Mouse (Mus musculus): ENCODE measurements at regions not wholly inside any gene's neighbourhood (a gene's known extent, or its start where the extent isn't known, plus 50 kb on each side); places are given as distances from the start of the nearest gene placed in this dataset.
"Not testable (repeated sequence)": the region's sequence is repeated elsewhere in the genome, so short reads cannot be mapped to it uniquely, and the experiment has no call there.

DNA sequence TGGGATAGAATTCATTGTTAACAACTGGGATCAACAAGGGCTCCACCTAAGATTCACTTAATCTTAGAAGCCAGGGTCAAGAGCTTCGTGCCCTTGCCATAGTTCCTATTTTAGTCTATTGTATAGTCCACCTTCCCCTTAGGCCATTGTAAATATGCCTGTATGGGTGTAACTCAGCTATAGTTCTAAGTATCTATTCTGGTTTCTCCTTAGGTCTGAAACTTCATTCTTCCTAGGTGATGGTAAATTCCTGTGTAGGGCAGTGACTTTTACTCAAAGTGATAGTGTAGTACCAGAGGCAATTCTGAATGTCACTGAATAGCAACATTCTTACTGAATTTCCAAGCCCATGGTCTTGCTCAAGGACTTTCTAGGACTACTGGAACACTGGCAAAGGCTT, 989.4 kb downstream of the Ankrd7 start:
- H3K36me3 ChIP-seq (ENCODE audit: control insufficient read depth, insufficient read depth, low read length, poor library complexity, severe bottlenecking); DNase-seq (ENCODE audit: low read depth, low spot score); H3K27ac ChIP-seq (ENCODE audit: insufficient read depth, low read depth, low read length, poor library complexity, severe bottlenecking); in situ Hi-C loops (cut with MboI; ENCODE audit: low sequenced_read_pairs in 2 of 2, unreplicated experiment in 2 of 2); H3K4me3 ChIP-seq (ENCODE audit: insufficient read depth in 1 of 2, low read depth in 1 of 2, low read length in 2 of 2, poor library complexity in 1 of 2, severe bottlenecking in 1 of 2); H3K9me3 ChIP-seq (ENCODE audit: control insufficient read depth, insufficient read depth, low read depth, low read length); H3K9ac ChIP-seq (ENCODE audit: insufficient read depth, low read depth, low read length, poor library complexity, severe bottlenecking); H3K4me1 ChIP-seq (ENCODE audit: control insufficient read depth in 2 of 2, insufficient read depth in 2 of 2, low read length in 2 of 2, poor library complexity in 1 of 2): not testable (repeated sequence)

- in situ Hi-C loops (cut with MboI; ENCODE audit: low sequenced_read_pairs in 2 of 2, unreplicated experiment in 2 of 2): no loop called here
- H3K9me3 ChIP-seq (ENCODE audit: control insufficient read depth, insufficient read depth, low read depth, low read length): no peaks in the 10 kb centered on the region
- H3K4me1 ChIP-seq (ENCODE audit: control insufficient read depth in 2 of 2, insufficient read depth in 2 of 2, low read length in 2 of 2, poor library complexity in 1 of 2): no peaks in the 10 kb centered on the region
- TF ChIP-seq ZNF384 (IDR thresholded peaks at IDR 0.05; ENCODE audit: low read depth, low read length) (no peak), HCFC1 (IDR thresholded peaks at IDR 0.05; ENCODE audit: borderline replicate concordance, insufficient read depth, low read length) (no peak), ZC3H11A (IDR thresholded peaks at IDR 0.05; ENCODE audit: borderline replicate concordance, low read depth, low read length) (no peak), CHD2 (IDR thresholded peaks at IDR 0.05; ENCODE audit: low read depth, low read length) (no peak)
- no peaks in the 10 kb centered on the region for H3K36me3 ChIP-seq (ENCODE audit: control insufficient read depth, insufficient read depth, low read length, poor library complexity, severe bottlenecking)
- H3K4me3 ChIP-seq (ENCODE audit: insufficient read depth in 1 of 2, low read depth in 1 of 2, low read length in 2 of 2, poor library complexity in 1 of 2, severe bottlenecking in 1 of 2): no peak overlapping the region
- H3K27ac ChIP-seq (ENCODE audit: insufficient read depth, low read depth, low read length, poor library complexity, severe bottlenecking): no peak overlapping the region
- no peak overlapping the region for H3K9ac ChIP-seq (ENCODE audit: insufficient read depth, low read depth, low read length, poor library complexity, severe bottlenecking)
- peak; percentile 15 for DNase-seq (ENCODE audit: low read depth, low spot score)
Measured at GRCm38 (mm10) chr6:19864101-19864500, 998.0 kb downstream of the Ankrd7 start.

- TF ChIP-seq MAFK (IDR thresholded peaks at IDR 0.05; ENCODE audit: insufficient read depth, low read depth, low read length) (no peak), HCFC1 (IDR thresholded peaks at IDR 0.05; ENCODE audit: borderline replicate concordance, insufficient read depth, low read length) (no peak), ZC3H11A (IDR thresholded peaks at IDR 0.05; ENCODE audit: borderline replicate concordance, low read depth, low read length) (no peak), CHD2 (IDR thresholded peaks at IDR 0.05; ENCODE audit: low read depth, low read length) (no peak), ZNF384 (IDR thresholded peaks at IDR 0.05; ENCODE audit: low read depth, low read length) (no peak)
- in situ Hi-C loops (cut with MboI; ENCODE audit: low sequenced_read_pairs in 2 of 2, unreplicated experiment in 2 of 2): no loop called here
Measured at GRCm38 (mm10) chr6:19869697-19870096, 1003.6 kb downstream of the Ankrd7 start.

GRCm38 (mm10) chr6:19911181-19911580, 1045.1 kb downstream of the Ankrd7 start:
- Histone ChIP-seq H3K36me3 (ENCODE audit: control insufficient read depth, insufficient read depth, low read length, poor library complexity, severe bottlenecking) (no peaks in the 10 kb centered on the region), H3K4me3 (ENCODE audit: insufficient read depth in 1 of 2, low read depth in 1 of 2, low read length in 2 of 2, poor library complexity in 1 of 2, severe bottlenecking in 1 of 2) (no peak overlapping the region), H3K9ac (ENCODE audit: insufficient read depth, low read depth, low read length, poor library complexity, severe bottlenecking) (no peak overlapping the region), H3K4me1 (ENCODE audit: control insufficient read depth in 2 of 2, insufficient read depth in 2 of 2, low read length in 2 of 2, poor library complexity in 1 of 2) (no peaks in the 10 kb centered on the region), H3K9me3 (ENCODE audit: control insufficient read depth, insufficient read depth, low read depth, low read length) (no peaks in the 10 kb centered on the region), H3K27ac (ENCODE audit: insufficient read depth, low read depth, low read length, poor library complexity, severe bottlenecking) (no peak overlapping the region)
- DNase-seq (ENCODE audit: low read depth, low spot score): no peak
- in situ Hi-C loops (cut with MboI; ENCODE audit: low sequenced_read_pairs in 2 of 2, unreplicated experiment in 2 of 2): no loop called here
- TF ChIP-seq ZC3H11A (IDR thresholded peaks at IDR 0.05; ENCODE audit: borderline replicate concordance, low read depth, low read length): no peak
- no peak for TF ChIP-seq MAFK (IDR thresholded peaks at IDR 0.05; ENCODE audit: insufficient read depth, low read depth, low read length)
- no peak for TF ChIP-seq CHD2 (IDR thresholded peaks at IDR 0.05; ENCODE audit: low read depth, low read length)
- no peak for TF ChIP-seq ZNF384 (IDR thresholded peaks at IDR 0.05; ENCODE audit: low read depth, low read length)
- no peak for TF ChIP-seq HCFC1 (IDR thresholded peaks at IDR 0.05; ENCODE audit: borderline replicate concordance, insufficient read depth, low read length)

More at GRCm38 (mm10) chr6:19869697-19870096, 1003.6 kb downstream of the Ankrd7 start:
- no peaks in the 10 kb centered on the region for H3K4me1 ChIP-seq (ENCODE audit: control insufficient read depth in 2 of 2, insufficient read depth in 2 of 2, low read length in 2 of 2, poor library complexity in 1 of 2)
- H3K4me3 ChIP-seq (ENCODE audit: insufficient read depth in 1 of 2, low read depth in 1 of 2, low read length in 2 of 2, poor library complexity in 1 of 2, severe bottlenecking in 1 of 2): no peak overlapping the region
- no peak overlapping the region for H3K27ac ChIP-seq (ENCODE audit: insufficient read depth, low read depth, low read length, poor library complexity, severe bottlenecking)
- no peak for DNase-seq (ENCODE audit: low read depth, low spot score)
- no peaks in the 10 kb centered on the region for H3K9me3 ChIP-seq (ENCODE audit: control insufficient read depth, insufficient read depth, low read depth, low read length)
- no peaks in the 10 kb centered on the region for H3K36me3 ChIP-seq (ENCODE audit: control insufficient read depth, insufficient read depth, low read length, poor library complexity, severe bottlenecking)
- H3K9ac ChIP-seq (ENCODE audit: insufficient read depth, low read depth, low read length, poor library complexity, severe bottlenecking): no peak overlapping the region

DNA sequence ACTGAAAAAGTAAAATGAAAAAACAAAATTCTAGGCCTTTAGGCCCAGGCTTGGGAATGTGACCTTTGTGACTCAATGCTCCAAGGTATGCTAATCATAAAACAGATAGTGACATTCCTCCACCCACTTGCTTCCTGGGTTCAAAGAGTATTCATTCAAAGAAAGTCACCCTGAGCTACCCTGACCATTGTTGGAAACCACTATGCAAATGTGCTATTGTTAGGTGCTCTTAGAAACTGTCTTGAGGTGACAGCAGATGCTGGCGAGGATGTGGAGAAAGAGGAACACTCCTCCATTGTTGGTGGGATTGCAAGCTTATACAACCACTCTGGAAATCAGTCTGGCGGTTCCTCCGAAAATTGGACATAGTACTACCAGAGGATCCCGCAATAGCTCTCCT, 1075.7 kb downstream of the Ankrd7 start:
- in situ Hi-C loops (cut with MboI; ENCODE audit: low sequenced_read_pairs in 2 of 2, unreplicated experiment in 2 of 2); DNase-seq (ENCODE audit: low read depth, low spot score); H3K36me3 ChIP-seq (ENCODE audit: control insufficient read depth, insufficient read depth, low read length, poor library complexity, severe bottlenecking); H3K4me3 ChIP-seq (ENCODE audit: insufficient read depth in 1 of 2, low read depth in 1 of 2, low read length in 2 of 2, poor library complexity in 1 of 2, severe bottlenecking in 1 of 2); H3K9me3 ChIP-seq (ENCODE audit: control insufficient read depth, insufficient read depth, low read depth, low read length); H3K27ac ChIP-seq (ENCODE audit: insufficient read depth, low read depth, low read length, poor library complexity, severe bottlenecking); H3K9ac ChIP-seq (ENCODE audit: insufficient read depth, low read depth, low read length, poor library complexity, severe bottlenecking); H3K4me1 ChIP-seq (ENCODE audit: control insufficient read depth in 2 of 2, insufficient read depth in 2 of 2, low read length in 2 of 2, poor library complexity in 1 of 2): not testable (repeated sequence)

Measured in ES-E14 (cell line).